In genomic region chr19:8019904-8020349, GRCm38 (mm10) we compare ENCODE assay signal across 10 mouse cellular contexts. TPM values are rescaled to one million over a fixed set of nuclear protein-coding genes. Genes with fewer than 3 reads are reported as not detected.
DNase-seq lines count a peak whose midpoint lies in the region; ATAC-seq and TF ChIP-seq lines count a peak whose summit lies in the region.
"Had no signal": no experiment of that assay in that cellular context is flagged by ENCODE, and none has a peak within 500 bp of the region (broad histone marks: within the 10 kb centered on the region; RNA-seq: fewer than 3 reads in every experiment).

No protein-coding gene starts in this region.

- H3K4me2 ChIP-seq in CH12.LX (ENCODE audit: insufficient read depth, low read depth, poor library complexity, severe bottlenecking), result peak overlapping the region; percentile 85
- peak overlapping the region; percentile 17 for H3K4me2 ChIP-seq in liver, embryonic 13.5 days
- H3K4me2 ChIP-seq: neural tube, embryonic 12.5 days had no signal

- H3K27ac ChIP-seq in CH12.LX (ENCODE audit: insufficient read depth, low read depth), result peak overlapping the region; percentile 43; the same call in 1 of the 2 replicates
- no peak overlapping the region for H3K27ac ChIP-seq in liver, embryonic 13.5 days
- 0 out of 2 replicates have a peak overlapping the region, but pooled peaks have one; percentile 22 for H3K27ac ChIP-seq in small intestine, adult 2 months (ENCODE audit: insufficient read depth, low read depth, low read length)
- no peak overlapping the region for H3K27ac ChIP-seq in midbrain, embryonic 10.5 days (replicated peaks)
- H3K27ac ChIP-seq: neural tube, embryonic 12.5 days had no signal

- no peak for TF ChIP-seq POLR2A in CH12.LX (IDR thresholded peaks at IDR 0.05; ENCODE audit: low read depth, low read length)
- TF ChIP-seq POLR2A in small intestine, adult 2 months (IDR thresholded peaks at IDR 0.05; ENCODE audit: low read depth, low read length), result no peak

- TF ChIP-seq CTCF in CH12.LX (conservative IDR thresholded peaks at IDR 0.05 in 1 of 2, IDR thresholded peaks at IDR 0.05 in 1 of 2; ENCODE audit: low read depth in 2 of 2, low read length in 2 of 2), result no peak
- TF ChIP-seq CTCF in small intestine, adult 2 months (IDR thresholded peaks at IDR 0.05; ENCODE audit: extremely low read depth, insufficient read length, insufficient replicate concordance, low read depth, low read length), result no peak

- H3K4me1 ChIP-seq in CH12.LX (ENCODE audit: control insufficient read depth in 1 of 2, insufficient read depth in 2 of 2), result peaks cover 0 to 5% of the 10 kb centered on the region in 2 experiments; a peak in 1 of 4 replicates
- no peaks in the 10 kb centered on the region for H3K4me1 ChIP-seq in liver, embryonic 13.5 days (replicated peaks)
- H3K4me1 ChIP-seq in small intestine, adult 2 months (ENCODE audit: control insufficient read depth, insufficient read depth, insufficient read length, low read length), result no peaks in the 10 kb centered on the region
- H3K4me1 ChIP-seq in midbrain, embryonic 10.5 days, result no peaks in the 10 kb centered on the region
- H3K4me1 ChIP-seq: neural tube, embryonic 12.5 days had no signal

- ATAC-seq in liver, embryonic 13.5 days (ENCODE audit: low read depth), result peak; percentile 53; the same call in 1 of the 2 replicates

- in situ Hi-C loops in CH12.LX (cut with MboI; ENCODE audit: low pct_ligation_motif_present, low pct_unique_long_range_greater_than_20kb, low sequenced_read_pairs), result no loop called here

- 33% methylated on average over 13 of the region's 13 CpGs for WGBS in liver, embryonic 13.5 days (ENCODE audit: insufficient replicate concordance)
- WGBS in small intestine, adult 2 months, result 77% methylated on average over 13 of the region's 13 CpGs
- 93% methylated on average over 13 of the region's 13 CpGs for WGBS in midbrain, embryonic 10.5 days

- peak; percentile 5 for DNase-seq in gastrocnemius, adult 18-20 months (ENCODE audit: low spot score)
- DNase-seq in gastrocnemius, adult 8-10 months (ENCODE audit: low spot score in 2 of 2), result no peak
- peak; percentile 89 for DNase-seq in CH12.LX (ENCODE audit: extremely low read depth)
- DNase-seq in liver, embryonic 13.5 days, result no peak
- DNase-seq in midbrain, embryonic 10.5 days (ENCODE audit: low spot score), result no peak
- DNase-seq in cerebellum, adult 8-10 months, result no peak
- no peak for DNase-seq in urinary bladder, postnatal 14 days (ENCODE audit: low spot score)
- DNase-seq: cerebellum, adult 9-10 months had no signal

- no peaks in the 10 kb centered on the region for H3K79me2 ChIP-seq in CH12.LX (replicated peaks; ENCODE audit: control insufficient read depth, extremely low read depth, insufficient read depth, poor library complexity, severe bottlenecking)

- peak overlapping the region; percentile 23 to 47 (median 42) for H3K4me3 ChIP-seq in CH12.LX (replicated peaks in 1 of 3; ENCODE audit: low read depth in 2 of 3, low read length in 2 of 3, poor library complexity in 1 of 3)
- H3K4me3 ChIP-seq in liver, embryonic 13.5 days (replicated peaks), result no peak overlapping the region
- H3K4me3 ChIP-seq in small intestine, adult 2 months (ENCODE audit: low read depth, low read length), result no peak overlapping the region; the same call in 1 of the 2 replicates
- H3K4me3 ChIP-seq in midbrain, embryonic 10.5 days, result no peak overlapping the region
- H3K4me3 ChIP-seq: neural tube, embryonic 12.5 days had no signal

- dilution Hi-C loops in CH12.LX (cut with MboI; ENCODE audit: extremely low pct_ligation_motif_present, extremely low pct_unique_long_range_greater_than_20kb, low sequenced_read_pairs), result no loop called here

- peaks cover 0 to 11% of the 10 kb centered on the region in 2 experiments for H3K36me3 ChIP-seq in CH12.LX (replicated peaks in 1 of 2; ENCODE audit: control insufficient read depth in 1 of 2, insufficient read depth in 1 of 2, low read length in 1 of 2)
- no peaks in the 10 kb centered on the region for H3K36me3 ChIP-seq in liver, embryonic 13.5 days
- H3K36me3 ChIP-seq in small intestine, adult 2 months (ENCODE audit: control insufficient read depth, insufficient read depth, low read length), result no peaks in the 10 kb centered on the region
- H3K36me3 ChIP-seq in midbrain, embryonic 10.5 days, result no peaks in the 10 kb centered on the region
- H3K36me3 ChIP-seq: neural tube, embryonic 12.5 days had no signal

- H3K27me3 ChIP-seq in CH12.LX (replicated peaks), result no peaks in the 10 kb centered on the region
- H3K27me3 ChIP-seq in liver, embryonic 13.5 days, result no peaks in the 10 kb centered on the region
- no peaks in the 10 kb centered on the region; the same call in 1 of the 2 replicates for H3K27me3 ChIP-seq in small intestine, adult 2 months (ENCODE audit: control insufficient read depth, insufficient read depth, low read length)
- no peaks in the 10 kb centered on the region for H3K27me3 ChIP-seq in midbrain, embryonic 10.5 days (ENCODE audit: low read depth, poor library complexity, severe bottlenecking)
- H3K27me3 ChIP-seq: neural tube, embryonic 12.5 days had no signal

- no peak overlapping the region for H3K9ac ChIP-seq in CH12.LX (ENCODE audit: insufficient read depth, low read depth)
- no peak overlapping the region for H3K9ac ChIP-seq in liver, embryonic 13.5 days
- H3K9ac ChIP-seq: neural tube, embryonic 12.5 days had no signal

- TF ChIP-seq RAD21 in CH12.LX (IDR thresholded peaks at IDR 0.05; ENCODE audit: low read depth, low read length), result no peak

- peaks cover 9% of the 10 kb centered on the region for H3K9me3 ChIP-seq in CH12.LX (replicated peaks; ENCODE audit: low read length)
- H3K9me3 ChIP-seq in liver, embryonic 13.5 days (replicated peaks), result no peaks in the 10 kb centered on the region
- H3K9me3 ChIP-seq in midbrain, embryonic 10.5 days (replicated peaks), result peaks cover 41% of the 10 kb centered on the region

- peak; percentile 99 for TF ChIP-seq EP300 in CH12.LX (IDR thresholded peaks at IDR 0.05; ENCODE audit: low read length)

TF ChIP-seq in CH12.LX, 34 proteins besides CTCF, POLR2A, EP300 and RAD21:
- TF ChIP-seq MYC (IDR thresholded peaks at IDR 0.05; ENCODE audit: low read depth, low read length) (peak; percentile 66; the same call in 1 of the 2 replicates), IRF4 (IDR thresholded peaks at IDR 0.05; ENCODE audit: low read depth, low read length) (peak; percentile 98), BHLHE40 (IDR thresholded peaks at IDR 0.05; ENCODE audit: low read depth, low read length) (peak; percentile 61), ETS1 (conservative IDR thresholded peaks at IDR 0.05; ENCODE audit: low read depth, low read length) (peak; percentile 24; the same call in 1 of the 2 replicates), MEF2A (IDR thresholded peaks at IDR 0.05; ENCODE audit: borderline replicate concordance, low read depth, low read length) (peak; percentile 58; the same call in 1 of the 2 replicates), MAX (IDR thresholded peaks at IDR 0.05; ENCODE audit: low read length) (no peak), TBP (conservative IDR thresholded peaks at IDR 0.05; ENCODE audit: low read depth, low read length) (no peak), RCOR1 (conservative IDR thresholded peaks at IDR 0.05; ENCODE audit: low read depth, low read length) (0 out of 2 replicates have a peak, but pooled peaks have one; percentile 54), TCF12 (IDR thresholded peaks at IDR 0.05; ENCODE audit: low read depth, low read length) (peak; percentile 79; the same call in 1 of the 2 replicates), ZNF384 (IDR thresholded peaks at IDR 0.05; ENCODE audit: low read depth, low read length) (0 out of 2 replicates have a peak, but pooled peaks have one; percentile 37), E2F4 (IDR thresholded peaks at IDR 0.05; ENCODE audit: insufficient replicate concordance, low read depth, low read length) (no peak), CHD2 (IDR thresholded peaks at IDR 0.05; ENCODE audit: low read length) (peak; percentile 74), PAX5 (IDR thresholded peaks at IDR 0.05; ENCODE audit: low read length) (no peak), USF2 (conservative IDR thresholded peaks at IDR 0.05; ENCODE audit: low read depth, low read length) (no peak), HCFC1 (IDR thresholded peaks at IDR 0.05; ENCODE audit: low read depth, low read length) (no peak), USF1 (IDR thresholded peaks at IDR 0.05; ENCODE audit: low read depth, low read length) (no peak)
TF ChIP-seq in CH12.LX: peak in this region for 9.

RNA-seq across cellular contexts. Expression of gene Slc22a27, which starts 54.1 kb away (rescaled TPM):
- total RNA-seq in gastrocnemius, adult 18-20 months (2021), result not detected
- not detected for total RNA-seq in gastrocnemius, adult 8-10 months (2022)
- not detected in 2 replicates for total RNA-seq in CH12.LX (2012; rRNA removed)
- not detected in 2 replicates for total RNA-seq in CH12.LX (2014; rRNA removed)
- polyA plus RNA-seq in CH12.LX (2012; ENCODE audit: insufficient read length, low read depth), result not detected in 2 replicates
- not detected in 2 replicates for polyA plus RNA-seq in liver, embryonic 13.5 days (2015; fragmentation: Nextera tagmentation; extraction: Ambion mirVana)
- polyA plus RNA-seq in small intestine, adult 2 months (2012; rRNA removed), result not detected in 2 replicates
- polyA plus RNA-seq in midbrain, embryonic 10.5 days (2016; fragmentation: Nextera tagmentation; extraction: Ambion mirVana), result not detected in 2 replicates
- polyA plus RNA-seq: neural tube, embryonic 12.5 days had no signal

Comparison
In these comparisons a context has a peak if more than half of its experiments do, and no peak if none do; other contexts are left out.
1. DNase-seq: peak in gastrocnemius, adult 18-20 months (single experiment) and CH12.LX (single experiment); none in gastrocnemius, adult 8-10 months (0 of 2), liver, embryonic 13.5 days (single experiment), midbrain, embryonic 10.5 days (single experiment), cerebellum, adult 8-10 months (single experiment) and urinary bladder, postnatal 14 days (single experiment).
2. H3K27ac ChIP-seq: peak in CH12.LX (single experiment) and small intestine, adult 2 months (single experiment); none in liver, embryonic 13.5 days (single experiment) and midbrain, embryonic 10.5 days (single experiment).
3. H3K4me3 ChIP-seq: peak in CH12.LX (3 of 3); none in liver, embryonic 13.5 days (single experiment), small intestine, adult 2 months (single experiment) and midbrain, embryonic 10.5 days (single experiment).